Mouse (Mus musculus): Measurements from ENCODE around the gene Npas3.

DNA sequence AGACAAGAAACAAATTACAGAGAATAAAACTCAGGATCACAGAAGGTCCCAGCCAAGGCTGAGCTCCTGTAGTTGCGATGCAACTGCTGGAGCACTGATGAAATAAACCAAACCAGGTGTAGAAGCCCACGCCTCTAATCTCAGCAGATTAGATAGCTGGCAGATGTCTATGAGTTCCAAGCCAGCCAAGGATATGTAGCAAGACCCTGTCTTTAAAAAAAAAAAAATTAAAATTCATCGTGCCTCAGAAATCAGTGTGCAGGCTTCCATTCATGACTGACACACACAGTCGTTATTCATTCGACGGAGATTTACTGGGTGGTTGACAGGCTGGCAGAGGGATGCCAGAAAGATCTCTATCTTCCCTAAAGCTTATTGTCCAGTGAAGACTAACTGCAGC lies 849.7 kb downstream of the Npas3 start:
- TF ChIP-seq CTCF (IDR thresholded peaks at IDR 0.05; ENCODE audit: insufficient read depth, low read depth, low read length) (no peak), POLR2A (IDR thresholded peaks at IDR 0.05; ENCODE audit: insufficient read depth, low read depth, low read length) (no peak)

Measured in olfactory bulb, adult 2 months (tissue).